Mouse (Mus musculus): ENCODE measurements around the gene Gtf2h4.

GRCm38 (mm10) chr17:35703751-35704271 is 30.3 kb upstream of the Gtf2h4 start:
- TF ChIP-seq CTCF (IDR thresholded peaks at IDR 0.05; ENCODE audit: low read depth) (no peak), EP300 (IDR thresholded peaks at IDR 0.05; ENCODE audit: low read depth) (no peak)

All from heart, postnatal 0 days (tissue).